ENCODE assay signal across 9 mouse cellular contexts in genomic region chr15:78877810-78878390, GRCm38 (mm10). TPM values are rescaled to one million over a fixed set of nuclear protein-coding genes. Genes with fewer than 3 reads are reported as not detected.
DNase-seq lines count a peak whose midpoint lies in the region; ATAC-seq and TF ChIP-seq lines count a peak whose summit lies in the region.
"Had no signal": no experiment of that assay in that cellular context is flagged by ENCODE, and none has a peak within 500 bp of the region (broad histone marks: within the 10 kb centered on the region; RNA-seq: fewer than 3 reads in every experiment).

No protein-coding gene starts in this region.

- peak overlapping the region; percentile 43 for H3ac ChIP-seq in myocyte (ENCODE audit: control insufficient read depth, insufficient read length)

- no peaks in the 10 kb centered on the region for H3K9me3 ChIP-seq in forebrain, embryonic 14.5 days (replicated peaks; ENCODE audit: control insufficient read depth, low read length)
- H3K9me3 ChIP-seq in kidney, embryonic 14.5 days (ENCODE audit: control insufficient read depth, low read length): no peaks in the 10 kb centered on the region

- H3K27me3 ChIP-seq in forebrain, embryonic 14.5 days (replicated peaks; ENCODE audit: control insufficient read depth, insufficient read depth, low read length): no peaks in the 10 kb centered on the region
- H3K27me3 ChIP-seq in kidney, embryonic 14.5 days (ENCODE audit: control insufficient read depth, insufficient read depth, low read length): no peaks in the 10 kb centered on the region
- H3K27me3 ChIP-seq in myocyte (ENCODE audit: control insufficient read depth, insufficient read depth, insufficient read length): no peaks in the 10 kb centered on the region

- DNase-seq in adrenal gland, postnatal 14 days: peak; percentile 46
- DNase-seq in adrenal gland, postnatal 25 days: no peak
- DNase-seq in 416B (ENCODE audit: low read depth): peak; percentile 36
- DNase-seq in forebrain, embryonic 14.5 days (ENCODE audit: low spot score): no peak
- DNase-seq in layer of hippocampus, adult 9-11 months: no peak

- H3K4me1 ChIP-seq in forebrain, embryonic 14.5 days (ENCODE audit: control insufficient read depth, insufficient read depth, low read length): peaks cover 14% of the 10 kb centered on the region
- H3K4me1 ChIP-seq in kidney, embryonic 14.5 days (ENCODE audit: control insufficient read depth, insufficient read depth, low read length): peaks cover 12% of the 10 kb centered on the region

- peaks cover 23% of the 10 kb centered on the region for H3K36me3 ChIP-seq in forebrain, embryonic 14.5 days (ENCODE audit: control insufficient read depth, insufficient read depth, low read length)
- H3K36me3 ChIP-seq in kidney, embryonic 14.5 days (ENCODE audit: control insufficient read depth, insufficient read depth, low read length): peaks cover 31% of the 10 kb centered on the region
- H3K36me3 ChIP-seq in myocyte (ENCODE audit: control insufficient read depth, insufficient read depth): peaks cover 1% of the 10 kb centered on the region

- ATAC-seq in forebrain, embryonic 14.5 days: no peak
- no peak; the same call in 1 of the 2 replicates for ATAC-seq in kidney, embryonic 14.5 days (ENCODE audit: low FRiP score, low TSS enrichment)
- ATAC-seq in granulocyte monocyte progenitor cell, adult 5-6 weeks (replicated peaks; ENCODE audit: poor library complexity, severe bottlenecking): no peak

- peak overlapping the region; percentile 97 for H3K27ac ChIP-seq in forebrain, embryonic 14.5 days (ENCODE audit: low read depth, low read length)
- peak overlapping the region; percentile 99 for H3K27ac ChIP-seq in kidney, embryonic 14.5 days (ENCODE audit: low read depth, low read length)

- H3K4me3 ChIP-seq in forebrain, embryonic 14.5 days (ENCODE audit: low read depth, low read length): peak overlapping the region; percentile 74
- peak overlapping the region; percentile 69 for H3K4me3 ChIP-seq in kidney, embryonic 14.5 days (ENCODE audit: low read length)
- H3K4me3 ChIP-seq in myocyte: peak overlapping the region; percentile 68

- H3K4me2 ChIP-seq in forebrain, embryonic 14.5 days (ENCODE audit: low read length): peak overlapping the region; percentile 88
- peak overlapping the region; percentile 92 for H3K4me2 ChIP-seq in kidney, embryonic 14.5 days (replicated peaks; ENCODE audit: low read depth, low read length)
- H3K4me2 ChIP-seq in myocyte (ENCODE audit: low read depth): peak overlapping the region; percentile 99

- TF ChIP-seq POLR2A in myocyte (IDR thresholded peaks at IDR 0.05; ENCODE audit: insufficient read length, low read depth): no peak

- H3K9ac ChIP-seq in forebrain, embryonic 14.5 days (ENCODE audit: low read length): peak overlapping the region; percentile 82
- peak overlapping the region; percentile 89 for H3K9ac ChIP-seq in kidney, embryonic 14.5 days (ENCODE audit: low read depth, low read length)

- WGBS in forebrain, embryonic 14.5 days: under 1% methylated on average over 16 of the region's 17 CpGs
- under 1% methylated on average over 17 of the region's 17 CpGs for WGBS in kidney, embryonic 14.5 days

- H3K79me2 ChIP-seq in myocyte (ENCODE audit: control insufficient read depth, insufficient read depth): peaks cover 9% of the 10 kb centered on the region

TF ChIP-seq in myocyte, 11 proteins besides CTCF, POLR2A, EP300 and RAD21:
- TF ChIP-seq CEBPB (IDR thresholded peaks at IDR 0.05; ENCODE audit: insufficient read depth, poor library complexity, severe bottlenecking): no peak
- TF ChIP-seq REST (IDR thresholded peaks at IDR 0.05; ENCODE audit: insufficient read depth, insufficient read length): no peak
- TF ChIP-seq MYOD1 (IDR thresholded peaks at IDR 0.05; ENCODE audit: control insufficient read depth in 1 of 3, insufficient read length in 2 of 3, low read depth in 2 of 3): no peak
- TF ChIP-seq USF1 (IDR thresholded peaks at IDR 0.05; ENCODE audit: low read depth): no peak
- TF ChIP-seq POLR2AphosphoS2 (IDR thresholded peaks at IDR 0.05; ENCODE audit: insufficient read length, low read depth): no peak
- TF ChIP-seq MAX (IDR thresholded peaks at IDR 0.05; ENCODE audit: low read depth): no peak
- TF ChIP-seq MYOG (IDR thresholded peaks at IDR 0.05; ENCODE audit: control insufficient read depth in 1 of 3, insufficient read depth in 1 of 3, insufficient read length in 2 of 3, low read depth in 2 of 3): no peak
- no peak for TF ChIP-seq E2F4 (IDR thresholded peaks at IDR 0.05; ENCODE audit: insufficient read depth)
- TF ChIP-seq SRF (IDR thresholded peaks at IDR 0.05; ENCODE audit: control insufficient read depth, insufficient read length, low read depth): no peak
- TF ChIP-seq TCF12 (IDR thresholded peaks at IDR 0.05; ENCODE audit: insufficient read depth, poor library complexity, severe bottlenecking): no peak
- no peak for TF ChIP-seq TCF3 (IDR thresholded peaks at IDR 0.05; ENCODE audit: insufficient read length, low read depth)

RNA-seq across cellular contexts. Expression of gene Gga1, which starts 0.9 kb away (rescaled TPM):
- 51.7 and 52.0 TPM in 2 replicates for total RNA-seq in adrenal gland, postnatal 14 days (2021)
- 58.1 and 61.5 TPM in 2 replicates for total RNA-seq in adrenal gland, postnatal 25 days (2021)
- 34.8 and 46.5 TPM in 2 replicates for polyA plus RNA-seq in forebrain, embryonic 14.5 days (2014; fragmentation: Nextera tagmentation; extraction: Ambion mirVana)
- 33.9 and 44.8 TPM in 2 replicates for polyA plus RNA-seq in kidney, embryonic 14.5 days (2014; fragmentation: Nextera tagmentation; extraction: Ambion mirVana)
- 89.3 TPM for polyA plus RNA-seq in myocyte (2012; fragmentation: generic; extraction: Trizol)
- total RNA-seq in granulocyte monocyte progenitor cell, adult 5-6 weeks (2014; fragmentation: Nextera tagmentation): 46.3 and 48.6 TPM in 2 replicates
- 13.9 and 17.6 TPM in 2 replicates for total RNA-seq in granulocyte monocyte progenitor cell, adult 5-6 weeks (2017)

RNA-seq across cellular contexts. Expression of gene Gm49510, which starts 21.6 kb away (rescaled TPM):
- not detected in 2 replicates for total RNA-seq in adrenal gland, postnatal 14 days (2021)
- total RNA-seq in adrenal gland, postnatal 25 days (2021): not detected in 2 replicates
- polyA plus RNA-seq in forebrain, embryonic 14.5 days (2014; fragmentation: Nextera tagmentation; extraction: Ambion mirVana): not detected in 2 replicates
- 0.19 and 0.59 TPM in 2 replicates for polyA plus RNA-seq in kidney, embryonic 14.5 days (2014; fragmentation: Nextera tagmentation; extraction: Ambion mirVana)
- 0.04 TPM for polyA plus RNA-seq in myocyte (2012; fragmentation: generic; extraction: Trizol)
- total RNA-seq in granulocyte monocyte progenitor cell, adult 5-6 weeks (2014; fragmentation: Nextera tagmentation): not detected in 2 replicates
- total RNA-seq in granulocyte monocyte progenitor cell, adult 5-6 weeks (2017): 1.1 TPM in 1 of 2 replicates, not detected in the other
- total RNA-seq: gastrocnemius, postnatal 36 days had no signal

RNA-seq across cellular contexts. Expression of gene Sh3bp1, which starts 21.7 kb away (rescaled TPM):
- total RNA-seq in adrenal gland, postnatal 14 days (2021): 6.6 and 15.2 TPM in 2 replicates
- 6.1 and 8.8 TPM in 2 replicates for total RNA-seq in adrenal gland, postnatal 25 days (2021)
- 4.2 and 5.8 TPM in 2 replicates for polyA plus RNA-seq in forebrain, embryonic 14.5 days (2014; fragmentation: Nextera tagmentation; extraction: Ambion mirVana)
- polyA plus RNA-seq in kidney, embryonic 14.5 days (2014; fragmentation: Nextera tagmentation; extraction: Ambion mirVana): 32.7 and 38.5 TPM in 2 replicates
- polyA plus RNA-seq in myocyte (2012; fragmentation: generic; extraction: Trizol): 11.1 TPM
- total RNA-seq in granulocyte monocyte progenitor cell, adult 5-6 weeks (2014; fragmentation: Nextera tagmentation): 58.0 and 70.8 TPM in 2 replicates
- total RNA-seq in granulocyte monocyte progenitor cell, adult 5-6 weeks (2017): 19.3 and 29.4 TPM in 2 replicates

RNA-seq across cellular contexts. Expression of gene Lgals2, which starts 22.6 kb away (rescaled TPM):
- total RNA-seq in adrenal gland, postnatal 14 days (2021): 0.85 TPM in 1 of 2 replicates, not detected in the other
- total RNA-seq in adrenal gland, postnatal 25 days (2021): not detected in 2 replicates
- polyA plus RNA-seq in forebrain, embryonic 14.5 days (2014; fragmentation: Nextera tagmentation; extraction: Ambion mirVana): not detected in 2 replicates
- 0.53 and 1.6 TPM in 2 replicates for polyA plus RNA-seq in kidney, embryonic 14.5 days (2014; fragmentation: Nextera tagmentation; extraction: Ambion mirVana)
- polyA plus RNA-seq in myocyte (2012; fragmentation: generic; extraction: Trizol): 2.2 TPM
- total RNA-seq in granulocyte monocyte progenitor cell, adult 5-6 weeks (2014; fragmentation: Nextera tagmentation): not detected in 2 replicates
- total RNA-seq in granulocyte monocyte progenitor cell, adult 5-6 weeks (2017): not detected in 2 replicates
- total RNA-seq: gastrocnemius, postnatal 36 days had no signal

RNA-seq across cellular contexts. Expression of gene Cdc42ep1, which starts 35.5 kb away (rescaled TPM):
- 44.5 and 45.1 TPM in 2 replicates for total RNA-seq in adrenal gland, postnatal 14 days (2021)
- 38.8 and 43.4 TPM in 2 replicates for total RNA-seq in adrenal gland, postnatal 25 days (2021)
- polyA plus RNA-seq in forebrain, embryonic 14.5 days (2014; fragmentation: Nextera tagmentation; extraction: Ambion mirVana): 5.1 and 8.0 TPM in 2 replicates
- 28.4 and 37.9 TPM in 2 replicates for polyA plus RNA-seq in kidney, embryonic 14.5 days (2014; fragmentation: Nextera tagmentation; extraction: Ambion mirVana)
- 76.0 TPM for polyA plus RNA-seq in myocyte (2012; fragmentation: generic; extraction: Trizol)
- total RNA-seq in granulocyte monocyte progenitor cell, adult 5-6 weeks (2014; fragmentation: Nextera tagmentation): not detected in 2 replicates
- not detected in 2 replicates for total RNA-seq in granulocyte monocyte progenitor cell, adult 5-6 weeks (2017)

Comparison
In these comparisons a context has a peak if more than half of its experiments do, and no peak if none do; other contexts are left out.
1. DNase-seq: peak in adrenal gland, postnatal 14 days (single experiment) and 416B (single experiment); none in adrenal gland, postnatal 25 days (single experiment), forebrain, embryonic 14.5 days (single experiment) and layer of hippocampus, adult 9-11 months (single experiment).
2. Peak in every context shown above with its lines, with median percentiles within 50 percentile points of each other: H3K4me2 ChIP-seq and H3K4me3 ChIP-seq.